Mouse (Mus musculus): ENCODE measurements around the gene Trappc13. TPM values are rescaled to one million over a fixed set of nuclear protein-coding genes. Genes with fewer than 3 reads are reported as not detected.

Gene Trappc13
- polyA plus RNA-seq, 1 experiment from 2014 or later, result 29.1 TPM

GRCm38 (mm10) chr13:104155106-104155505 lies 23.2 kb downstream of the Trappc13 start:
- Histone ChIP-seq H3K4me1 (replicated peaks) (no peaks in the 10 kb centered on the region), H3K4me3 (replicated peaks) (no peak overlapping the region), H3K4me2 (no peak overlapping the region), H3K27ac (no peak overlapping the region), H3K27me3 (no peaks in the 10 kb centered on the region), H3K36me3 (peaks cover 49% of the 10 kb centered on the region), H3K9me3 (replicated peaks) (no peaks in the 10 kb centered on the region), H3K9ac (no peak overlapping the region)
- 82% methylated on average over 7 of the region's 7 CpGs for WGBS (ENCODE audit: insufficient replicate concordance)
- DNase-seq, result no peak
- no peak for ATAC-seq (ENCODE audit: low read depth)

DNA sequence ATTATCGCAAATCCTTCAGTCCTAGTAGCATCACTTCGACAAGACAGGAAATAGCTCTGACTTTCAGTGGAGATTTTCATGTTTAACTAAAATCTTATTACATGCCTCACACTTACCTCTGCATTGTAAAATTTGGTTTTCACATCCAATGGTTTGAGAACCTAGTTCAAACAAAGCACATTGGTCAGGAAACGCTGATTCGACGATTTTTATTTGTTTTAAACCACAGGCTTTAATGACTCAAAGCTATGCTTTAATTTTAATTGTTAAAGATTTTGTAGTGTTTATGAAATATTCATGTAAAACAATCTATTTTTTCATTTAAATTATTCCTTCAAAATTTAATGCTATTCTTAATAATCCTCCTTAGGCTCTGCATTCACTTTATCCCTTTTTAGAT lies 24.1 kb downstream of the Trappc13 start:
- Histone ChIP-seq H3K4me1 (replicated peaks) (no peaks in the 10 kb centered on the region), H3K4me2 (no peak overlapping the region), H3K9ac (no peak overlapping the region), H3K27ac (no peak overlapping the region), H3K4me3 (replicated peaks) (no peak overlapping the region), H3K27me3 (no peaks in the 10 kb centered on the region), H3K9me3 (replicated peaks) (no peaks in the 10 kb centered on the region), H3K36me3 (peaks cover 47% of the 10 kb centered on the region)
- 89% methylated on average over 5 of the region's 5 CpGs for WGBS (ENCODE audit: insufficient replicate concordance)
- DNase-seq (no peak), ATAC-seq (ENCODE audit: low read depth) (no peak)

DNA sequence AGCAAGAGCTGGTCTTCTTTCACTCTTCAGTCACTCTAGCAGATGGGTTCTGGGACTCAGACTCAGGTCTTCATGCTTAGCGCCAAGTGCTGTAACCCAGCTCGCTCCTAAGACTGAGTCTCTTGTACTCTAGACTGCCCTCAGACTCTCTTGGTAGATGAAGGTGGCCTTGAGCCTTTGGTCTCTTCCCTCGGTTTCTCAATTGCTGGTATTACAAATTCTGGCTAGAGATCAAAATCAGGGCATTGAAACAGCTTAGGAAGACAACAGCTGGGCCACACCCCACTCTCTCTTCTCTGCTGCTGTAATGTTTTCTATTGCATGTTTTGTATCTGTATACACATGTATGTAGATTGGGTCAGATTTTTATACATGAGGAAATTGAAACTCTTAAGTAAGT lies 32.6 kb downstream of the Trappc13 start:
- WGBS (ENCODE audit: insufficient replicate concordance), result 84% methylated on average over 3 of the region's 3 CpGs
- Histone ChIP-seq H3K27ac (no peak overlapping the region), H3K4me3 (replicated peaks) (no peak overlapping the region), H3K9me3 (replicated peaks) (no peaks in the 10 kb centered on the region), H3K9ac (no peak overlapping the region), H3K4me2 (no peak overlapping the region), H3K36me3 (peaks cover 76% of the 10 kb centered on the region), H3K4me1 (replicated peaks) (no peaks in the 10 kb centered on the region), H3K27me3 (no peaks in the 10 kb centered on the region)
- DNase-seq (no peak), ATAC-seq (ENCODE audit: low read depth) (no peak)

GRCm38 (mm10) chr13:104144871-104145270 lies 33.4 kb downstream of the Trappc13 start:
- ATAC-seq (ENCODE audit: low read depth), result no peak
- H3K4me3 ChIP-seq (replicated peaks), result no peak overlapping the region
- H3K9ac ChIP-seq, result no peak overlapping the region
- no peak overlapping the region for H3K27ac ChIP-seq
- no peak for DNase-seq
- no peaks in the 10 kb centered on the region for H3K4me1 ChIP-seq (replicated peaks)
- H3K9me3 ChIP-seq (replicated peaks), result no peaks in the 10 kb centered on the region
- H3K27me3 ChIP-seq, result no peaks in the 10 kb centered on the region
- peaks cover 75% of the 10 kb centered on the region for H3K36me3 ChIP-seq
- no peak overlapping the region for H3K4me2 ChIP-seq
- 84% methylated on average over 9 of the region's 9 CpGs for WGBS (ENCODE audit: insufficient replicate concordance)

DNA sequence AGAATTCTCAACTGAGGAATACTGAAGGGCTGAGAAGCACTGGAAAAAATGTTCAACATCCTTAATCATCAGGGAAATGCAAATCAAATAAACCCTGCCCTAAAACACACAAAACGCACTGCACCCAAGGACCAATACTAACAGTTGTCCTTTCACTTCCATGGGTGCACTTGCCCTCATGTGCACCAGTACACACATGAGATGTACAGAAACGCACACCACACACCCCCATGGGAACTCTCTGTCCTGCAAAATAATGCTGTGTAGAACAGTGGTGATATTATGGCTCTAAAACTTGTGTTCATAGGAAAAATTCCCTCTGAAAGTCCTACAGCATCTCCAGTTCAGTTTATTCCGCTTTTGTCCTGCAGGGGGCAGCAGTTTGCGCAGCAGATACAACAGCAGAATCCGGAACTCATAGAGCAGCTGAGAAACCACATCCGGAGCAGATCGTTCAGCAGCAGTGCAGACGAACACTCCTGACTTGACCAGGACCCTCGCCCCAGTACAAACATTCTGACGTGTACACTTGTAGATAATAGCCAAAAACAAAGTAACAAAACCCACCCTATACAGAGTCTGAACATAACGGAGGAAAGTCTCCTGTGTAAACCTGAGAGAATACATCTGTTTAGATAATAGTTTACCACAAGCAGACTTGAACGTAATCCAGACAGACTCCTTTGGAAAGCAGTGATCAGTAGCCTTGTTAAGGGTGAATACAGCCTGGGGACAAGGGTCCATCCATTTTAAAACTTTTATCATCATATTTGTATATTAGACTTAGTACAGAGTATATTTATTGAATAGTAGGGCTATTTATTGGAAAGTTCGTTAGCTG lies 38.7 kb downstream of the Trappc13 start:
- WGBS (ENCODE audit: insufficient replicate concordance), result 25% methylated on average over 13 of the region's 13 CpGs

GRCm38 (mm10) chr13:104134510-104135085 lies 43.7 kb downstream of the Trappc13 start:
- DNase-seq (no peak), ATAC-seq (ENCODE audit: low read depth) (no peak)
- WGBS (ENCODE audit: insufficient replicate concordance), result 79% methylated on average over 4 of the region's 4 CpGs

More for the DNA sequence above, 38.7 kb downstream of the Trappc13 start:
- Histone ChIP-seq H3K4me2 (peak overlapping the region; percentile 57), H3K9ac (no peak overlapping the region), H3K4me1 (replicated peaks) (no peaks in the 10 kb centered on the region), H3K27ac (no peak overlapping the region), H3K4me3 (replicated peaks) (peak overlapping the region; percentile 32; the same call in 1 of the 2 replicates), H3K27me3 (no peaks in the 10 kb centered on the region), H3K9me3 (replicated peaks) (no peaks in the 10 kb centered on the region), H3K36me3 (peaks cover 27% of the 10 kb centered on the region)
- DNase-seq (peak; percentile 57), ATAC-seq (ENCODE audit: low read depth) (peak; percentile 60)

DNA sequence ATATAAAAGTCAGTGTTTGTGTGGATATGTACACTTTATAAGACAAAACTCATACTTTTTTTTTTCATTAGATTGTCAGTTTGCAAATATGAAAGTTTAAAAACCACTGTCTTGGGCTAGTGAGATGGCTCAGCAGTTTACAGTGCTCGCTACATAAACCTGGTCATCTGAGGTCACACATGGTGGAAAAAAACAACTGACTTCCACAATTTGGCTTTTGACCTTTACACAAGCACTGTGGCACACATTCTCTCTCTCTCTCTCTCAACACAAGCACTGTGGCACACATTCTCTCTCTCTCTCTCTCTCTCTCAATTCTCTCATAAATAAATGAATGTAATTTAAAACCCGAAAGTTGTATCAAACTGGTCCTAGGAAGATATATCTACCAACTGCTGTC lies 45.7 kb downstream of the Trappc13 start:
- Histone ChIP-seq H3K36me3 (no peaks in the 10 kb centered on the region), H3K27me3 (no peaks in the 10 kb centered on the region), H3K4me1 (replicated peaks) (no peaks in the 10 kb centered on the region), H3K27ac (no peak overlapping the region), H3K9ac (no peak overlapping the region), H3K4me2 (no peak overlapping the region), H3K9me3 (replicated peaks) (no peaks in the 10 kb centered on the region), H3K4me3 (replicated peaks) (no peak overlapping the region)
- ATAC-seq (ENCODE audit: low read depth) (no peak), DNase-seq (no peak)
- 62% methylated on average over 2 of the region's 2 CpGs for WGBS (ENCODE audit: insufficient replicate concordance)

More at GRCm38 (mm10) chr13:104134510-104135085, 43.7 kb downstream of the Trappc13 start:
- Histone ChIP-seq H3K4me2 (no peak overlapping the region), H3K9ac (no peak overlapping the region), H3K36me3 (no peaks in the 10 kb centered on the region), H3K27ac (no peak overlapping the region), H3K9me3 (replicated peaks) (no peaks in the 10 kb centered on the region), H3K4me3 (replicated peaks) (no peak overlapping the region), H3K4me1 (replicated peaks) (no peaks in the 10 kb centered on the region), H3K27me3 (no peaks in the 10 kb centered on the region)

DNA sequence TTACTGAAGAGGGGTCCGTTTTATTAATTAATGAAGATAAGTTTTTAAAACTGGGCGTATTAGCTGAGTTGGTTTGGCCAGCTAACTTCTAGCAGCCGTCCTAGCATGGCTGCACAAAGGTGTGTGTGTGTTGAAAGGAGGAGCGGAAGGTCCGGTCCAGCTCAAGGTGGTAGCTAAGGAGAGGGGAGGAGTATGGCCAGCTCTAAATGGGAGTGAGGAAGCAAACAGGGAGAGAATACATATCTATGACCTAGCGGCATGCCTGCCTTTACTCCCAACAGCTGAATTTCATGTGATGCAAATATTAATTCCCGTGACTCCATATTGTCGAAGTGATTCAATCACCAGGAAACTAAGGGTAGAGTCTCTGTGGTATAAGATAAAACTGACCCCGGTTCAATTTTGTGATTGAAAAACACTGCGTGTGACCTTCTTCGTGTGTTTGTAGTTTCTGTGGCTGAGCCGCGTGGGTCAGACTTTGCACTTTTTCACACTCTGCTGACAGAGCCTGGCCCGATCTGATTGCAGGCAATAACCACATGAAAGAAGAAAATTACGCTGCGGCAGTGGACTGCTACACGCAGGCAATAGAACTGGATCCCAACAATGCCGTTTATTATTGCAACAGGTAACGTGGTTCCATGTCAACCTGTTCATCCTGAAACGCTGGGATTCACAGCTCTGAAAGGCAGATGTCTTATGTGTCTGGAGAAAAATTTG lies 54.4 kb downstream of the Trappc13 start:
- no peak for ATAC-seq (ENCODE audit: low read depth)
- H3K9ac ChIP-seq, result no peak overlapping the region
- no peak overlapping the region for H3K4me3 ChIP-seq (replicated peaks)
- H3K4me1 ChIP-seq (replicated peaks), result no peaks in the 10 kb centered on the region
- 78% methylated on average over 20 of the region's 20 CpGs for WGBS (ENCODE audit: insufficient replicate concordance)
- no peaks in the 10 kb centered on the region for H3K36me3 ChIP-seq
- no peaks in the 10 kb centered on the region for H3K27me3 ChIP-seq
- no peak overlapping the region for H3K4me2 ChIP-seq
- H3K27ac ChIP-seq, result no peak overlapping the region
- no peak for DNase-seq
- no peaks in the 10 kb centered on the region for H3K9me3 ChIP-seq (replicated peaks)

- no peaks in the 10 kb centered on the region for H3K9me3 ChIP-seq (replicated peaks)
- no peak overlapping the region for H3K4me2 ChIP-seq
- H3K36me3 ChIP-seq, result no peaks in the 10 kb centered on the region
- no peak overlapping the region for H3K27ac ChIP-seq
- 73% methylated on average over 17 of the region's 17 CpGs for WGBS (ENCODE audit: insufficient replicate concordance)
- H3K4me1 ChIP-seq (replicated peaks), result no peaks in the 10 kb centered on the region
- H3K9ac ChIP-seq, result no peak overlapping the region
- DNase-seq (no peak), ATAC-seq (ENCODE audit: low read depth) (no peak)
- no peak overlapping the region for H3K4me3 ChIP-seq (replicated peaks)
- no peaks in the 10 kb centered on the region for H3K27me3 ChIP-seq
Measured at GRCm38 (mm10) chr13:104122078-104122840, 56.0 kb downstream of the Trappc13 start.

DNA sequence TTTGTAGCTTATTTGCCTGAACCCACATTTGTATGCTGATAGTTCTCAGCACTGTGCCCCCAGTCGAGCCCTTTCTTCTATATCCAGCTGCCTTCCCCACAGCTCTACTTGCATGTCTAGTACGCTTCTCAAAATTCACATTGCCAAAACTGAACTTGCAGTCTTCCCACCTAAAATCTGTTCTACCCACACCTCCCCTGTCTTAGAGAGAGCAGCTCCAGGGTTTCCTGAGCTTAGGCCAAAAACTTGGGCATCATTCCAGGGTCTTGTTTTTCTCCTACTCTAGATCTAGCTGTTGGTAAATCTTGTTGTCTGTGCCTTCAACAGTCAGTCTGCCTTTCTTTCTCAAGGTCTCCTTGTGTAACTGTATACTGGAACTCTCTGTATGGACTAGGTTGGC lies 63.4 kb downstream of the Trappc13 start:
- WGBS (ENCODE audit: insufficient replicate concordance), result 74% methylated on average over 2 of the region's 2 CpGs
- Histone ChIP-seq H3K36me3 (no peaks in the 10 kb centered on the region), H3K4me3 (replicated peaks) (no peak overlapping the region), H3K27me3 (peaks cover 23% of the 10 kb centered on the region), H3K4me1 (replicated peaks) (peaks cover 5% of the 10 kb centered on the region), H3K27ac (no peak overlapping the region), H3K4me2 (no peak overlapping the region), H3K9ac (no peak overlapping the region), H3K9me3 (replicated peaks) (no peaks in the 10 kb centered on the region)
- DNase-seq, result no peak
- ATAC-seq (ENCODE audit: low read depth), result no peak

- Histone ChIP-seq H3K27ac (no peak overlapping the region), H3K4me2 (no peak overlapping the region), H3K9ac (no peak overlapping the region), H3K9me3 (replicated peaks) (no peaks in the 10 kb centered on the region), H3K4me1 (replicated peaks) (peaks cover 14% of the 10 kb centered on the region), H3K4me3 (replicated peaks) (no peak overlapping the region), H3K36me3 (no peaks in the 10 kb centered on the region), H3K27me3 (peaks cover 26% of the 10 kb centered on the region)
- DNase-seq, result no peak
- ATAC-seq (ENCODE audit: low read depth), result no peak
- WGBS (ENCODE audit: insufficient replicate concordance), result 82% methylated on average over 4 of the region's 4 CpGs
Measured at GRCm38 (mm10) chr13:104113782-104114181, 64.5 kb downstream of the Trappc13 start.

Data from liver, embryonic 13.5 days (tissue).